Mouse (Mus musculus) erythroid progenitor cell, adult 5-6 weeks (primary cell): ENCODE measurements around the gene Ugp2. TPM values are rescaled to one million over a fixed set of nuclear protein-coding genes. Genes with fewer than 3 reads are reported as not detected.

Source experiments
- ATAC-seq: replicated peaks from 2 replicates; pipeline ENCODE4 v1.8.0; 2016; ENCODE audit warnings: moderate number of reproducible peaks, mild to moderate bottlenecking, moderate TSS enrichment, inconsistent platforms; ENCODE audit not compliant: poor library complexity, low FRiP score, severe bottlenecking
- total RNA-seq, 2 experiments: library from RNA; stranded (forward) in 1 of 2; stranded (reverse) in 1 of 2; fragments of 150-400 nt in 1 of 2; fragments of 186-747, 209-891 nt in 1 of 2; gene quantifications; 2 replicates each; pipeline versions ENCODE4 v1.2.3 to v1.2.4; 2015 to 2017; ENCODE audit warnings: low replicate concordance in 2 of 2

Ugp2 gene
- total RNA-seq (2015; ENCODE audit: low replicate concordance) = 17.7 and 28.1 TPM in 2 replicates
- 13.5 and 16.1 TPM in 2 replicates for total RNA-seq (2017; ENCODE audit: low replicate concordance)

DNA sequence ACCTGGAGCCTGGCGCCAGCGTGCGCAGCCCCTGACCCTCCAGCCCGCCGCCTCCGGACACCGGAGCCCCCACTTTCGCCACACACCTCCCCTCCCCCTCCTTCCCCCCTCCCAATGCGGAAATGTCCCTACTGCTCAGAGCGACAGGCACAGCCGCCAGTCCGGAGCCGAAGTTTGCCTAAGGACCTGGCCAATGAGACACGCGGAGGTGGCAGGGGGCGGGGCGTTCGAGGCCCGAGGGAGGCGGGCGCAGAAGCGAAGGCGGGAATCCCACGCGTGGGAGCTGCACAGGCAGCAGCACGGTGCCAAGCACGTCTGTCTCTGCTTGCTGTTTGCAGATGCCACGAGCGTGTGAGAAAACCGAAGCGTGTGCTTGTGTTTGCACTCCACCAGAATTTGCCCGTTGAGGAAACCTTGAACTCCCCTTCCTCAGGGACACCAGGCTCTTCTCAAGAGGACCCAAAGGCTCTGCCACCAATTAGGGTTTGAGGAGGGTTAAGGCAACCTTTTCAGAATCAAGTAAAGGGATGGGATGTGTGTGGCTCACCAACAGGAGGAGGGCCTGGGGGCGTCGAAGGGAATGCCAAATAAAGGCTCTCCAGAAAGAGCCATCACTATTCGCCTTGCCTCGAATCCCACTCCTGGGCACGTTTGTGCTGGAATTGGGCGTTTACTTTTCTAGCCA lies at the start of gene Ugp2:
Gene Ugp2 (minus strand): TSS at position 80 of the 685 bp plus-strand sequence.
- peak; percentile 100 for ATAC-seq

DNA sequence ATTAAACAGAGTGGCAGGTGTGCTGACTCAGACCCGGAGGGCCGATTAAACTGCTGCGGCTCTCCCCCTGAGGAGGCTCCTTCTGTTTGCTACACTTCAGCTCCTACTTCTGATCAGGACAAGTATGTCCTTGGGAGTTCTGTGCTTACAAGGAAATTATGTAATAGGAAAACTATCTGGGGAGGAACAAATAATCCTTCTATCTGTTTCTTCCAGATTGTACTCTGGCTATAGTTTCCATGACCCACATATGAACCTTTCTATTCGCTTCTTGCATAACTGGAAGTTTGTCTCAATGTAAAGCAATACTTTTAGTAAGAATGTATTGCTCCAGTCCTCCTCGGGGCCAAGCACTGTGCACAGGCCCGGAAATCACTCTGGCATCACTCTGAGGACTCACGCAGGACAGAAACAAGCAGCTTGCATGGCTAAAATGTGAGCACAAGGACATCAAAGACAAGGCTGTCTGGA lies 43.9 kb upstream of the Ugp2 start:
- ATAC-seq = no peak

DNA sequence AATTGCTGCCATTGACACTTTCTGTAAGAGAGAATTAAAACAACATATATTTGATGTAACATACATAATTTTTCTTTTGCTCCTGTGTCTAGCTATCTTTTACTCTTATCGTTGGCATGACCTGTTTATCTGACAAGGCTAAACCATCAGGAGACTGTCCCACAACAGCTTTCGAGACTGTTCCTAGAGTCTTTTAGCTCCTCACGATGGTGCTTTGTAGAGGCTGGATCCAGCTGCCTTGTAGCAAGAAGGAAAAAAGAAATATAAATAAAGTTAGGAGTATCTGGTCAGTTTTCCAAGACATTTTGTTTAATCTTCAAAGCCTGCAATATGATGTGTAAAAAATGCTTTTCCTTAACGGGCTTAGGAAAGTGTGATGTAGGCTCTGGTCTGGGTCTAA lies 35.7 kb upstream of the Ugp2 start:
- ATAC-seq = no peak

DNA sequence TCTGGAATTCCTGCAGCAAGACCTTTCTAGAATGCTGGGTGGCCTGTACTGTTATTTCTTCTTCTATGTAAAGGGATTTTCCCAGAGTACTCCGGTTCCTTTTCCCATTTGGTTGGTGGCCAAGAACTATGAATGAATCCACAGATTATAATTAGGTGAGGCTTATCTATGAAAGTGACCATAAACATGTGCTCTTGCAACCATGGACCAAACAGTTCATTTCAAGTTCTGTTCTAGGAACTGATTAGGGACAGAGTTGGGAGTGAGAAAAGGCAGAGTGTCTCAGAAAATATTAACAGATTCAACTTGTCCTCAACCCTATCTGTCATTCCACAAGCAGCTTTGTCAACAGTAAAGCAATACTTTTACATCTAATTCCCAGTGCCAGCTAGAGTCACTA lies 35.1 kb upstream of the Ugp2 start:
- no peak for ATAC-seq

DNA sequence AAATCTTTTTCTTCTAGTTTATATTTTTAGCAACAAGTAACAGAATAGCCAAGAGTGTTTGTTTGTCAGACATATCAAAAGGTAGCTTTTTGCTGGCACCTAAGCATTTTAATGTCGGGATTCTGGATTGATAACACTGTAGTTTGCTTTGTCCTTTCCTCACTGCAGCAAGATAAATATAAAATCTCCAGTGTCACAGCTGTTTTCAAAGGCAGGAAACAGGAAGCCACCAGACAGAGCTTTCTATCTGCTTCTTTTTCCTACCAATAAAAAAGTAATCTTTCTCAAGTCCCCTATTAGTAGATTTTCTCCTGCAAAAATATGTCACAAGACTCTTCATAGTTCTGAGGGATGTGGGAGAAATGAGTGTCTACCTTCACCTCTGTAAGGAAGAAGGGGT lies 32.9 kb upstream of the Ugp2 start:
- no peak for ATAC-seq

DNA sequence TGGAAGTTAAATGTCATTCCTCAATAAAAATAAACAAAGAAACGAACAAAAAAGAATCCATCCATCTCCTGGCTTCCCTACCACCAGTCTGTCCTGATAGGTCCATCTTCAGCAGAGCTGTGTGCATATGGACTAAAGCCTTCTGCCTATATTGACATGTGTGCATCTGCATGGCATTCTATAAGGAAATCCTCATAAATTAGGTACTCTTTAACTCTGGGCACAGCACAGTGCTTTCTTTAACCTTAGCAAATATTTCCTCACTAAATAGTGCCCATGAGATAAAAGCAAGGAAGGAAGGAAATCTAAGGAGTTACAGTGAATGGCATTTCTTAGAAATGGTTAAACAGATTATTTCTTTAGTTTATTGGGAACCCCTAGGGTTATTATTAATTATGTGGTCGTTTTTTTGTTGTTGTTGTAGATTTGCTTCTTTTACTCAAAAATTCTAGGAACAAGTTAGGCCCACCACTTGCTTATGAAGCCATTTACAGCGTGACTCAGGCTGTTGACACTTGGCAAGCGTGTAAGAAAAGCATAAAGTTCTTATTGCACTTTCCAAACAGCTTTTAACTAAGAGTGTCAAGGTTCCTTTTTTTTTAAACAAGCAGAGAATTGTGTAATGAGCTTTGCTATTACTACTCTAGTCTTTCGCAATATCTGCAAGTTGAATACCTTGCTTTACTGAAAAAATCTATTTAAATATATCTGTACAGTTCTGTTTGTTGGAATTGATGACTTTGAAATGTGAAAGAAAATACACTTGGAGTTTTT lies 31.7 kb upstream of the Ugp2 start:
- ATAC-seq = no peak

DNA sequence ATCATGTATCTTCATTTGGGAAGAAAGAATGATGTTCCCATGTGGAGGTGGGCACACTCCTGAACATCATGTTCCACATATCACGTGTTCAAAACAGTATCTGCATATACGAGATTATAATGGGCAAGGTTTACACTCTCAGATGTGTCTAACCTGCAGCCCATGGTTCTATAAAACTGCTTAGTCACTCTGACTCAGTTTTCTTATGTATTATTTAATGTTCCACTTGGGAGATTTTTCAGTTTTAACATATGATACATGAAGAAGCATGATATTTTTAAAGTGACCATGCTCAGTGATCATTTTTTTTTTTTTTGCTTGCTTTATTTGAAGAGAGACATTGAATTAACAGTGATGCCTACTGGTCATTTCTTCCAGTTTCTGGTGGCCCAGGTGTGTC lies 30.2 kb upstream of the Ugp2 start:
- no peak for ATAC-seq

DNA sequence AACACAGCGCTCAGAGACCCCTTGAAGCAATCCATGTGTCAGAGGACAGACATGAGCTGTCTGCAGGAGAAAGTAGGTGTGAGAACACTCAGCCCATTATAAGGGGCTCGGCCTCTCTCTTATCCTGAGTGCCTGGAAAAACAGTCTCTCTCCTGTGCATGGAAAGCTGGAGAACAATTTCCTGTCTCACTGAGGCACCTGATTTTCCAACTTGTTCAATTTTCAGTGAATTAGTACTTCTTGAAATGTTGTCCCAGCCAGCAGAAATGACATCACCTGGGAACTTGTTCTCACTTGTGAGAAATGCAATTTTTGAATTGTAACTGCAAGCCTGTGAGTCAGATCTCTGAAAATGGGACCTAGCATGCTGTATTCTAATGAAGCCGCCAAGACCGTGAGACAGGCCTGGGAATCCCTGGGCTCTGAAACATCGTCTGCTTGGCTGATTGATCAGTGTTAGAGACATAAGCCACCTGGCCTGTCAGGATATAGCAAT lies 28.2 kb upstream of the Ugp2 start:
- no peak for ATAC-seq

DNA sequence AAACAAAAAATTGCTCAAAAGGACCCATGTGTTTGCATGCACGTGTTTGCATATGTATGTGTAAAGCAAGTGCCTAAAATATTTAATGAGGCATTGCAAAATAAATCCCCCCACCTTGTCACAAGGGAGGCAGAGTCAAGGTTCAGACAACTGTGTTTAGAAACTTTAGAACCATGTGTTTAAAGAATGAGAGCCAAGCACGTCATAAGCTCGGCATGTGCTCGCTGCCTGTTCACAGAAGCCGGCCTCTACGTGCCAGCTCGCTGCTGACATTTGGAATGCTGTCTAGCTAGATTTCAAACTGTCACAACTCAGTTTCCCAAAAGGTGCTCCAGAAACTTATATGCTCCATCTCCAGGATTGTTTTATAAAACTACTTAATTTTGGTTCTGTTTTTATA lies 27.5 kb upstream of the Ugp2 start:
- no peak for ATAC-seq

DNA sequence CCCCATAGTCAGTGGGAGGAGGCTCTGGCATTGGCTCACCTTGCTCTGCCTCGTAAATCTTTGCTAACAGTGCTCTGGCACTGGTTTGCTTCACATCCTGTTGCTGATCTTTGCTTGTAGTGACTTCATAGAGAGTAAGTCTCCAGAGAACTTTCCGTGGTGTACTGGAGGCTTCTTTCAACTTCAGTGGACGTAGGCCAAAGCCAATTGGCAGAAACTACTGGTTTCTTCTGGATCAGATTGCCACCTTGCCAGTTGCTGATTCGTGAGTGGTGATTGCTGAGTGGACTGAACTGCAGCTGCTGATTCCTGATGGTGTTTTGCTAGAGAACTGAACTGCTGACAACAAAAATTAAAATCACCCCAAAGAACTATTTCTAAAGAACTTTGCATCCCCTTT lies 15.8 kb upstream of the Ugp2 start:
- ATAC-seq = no peak

DNA sequence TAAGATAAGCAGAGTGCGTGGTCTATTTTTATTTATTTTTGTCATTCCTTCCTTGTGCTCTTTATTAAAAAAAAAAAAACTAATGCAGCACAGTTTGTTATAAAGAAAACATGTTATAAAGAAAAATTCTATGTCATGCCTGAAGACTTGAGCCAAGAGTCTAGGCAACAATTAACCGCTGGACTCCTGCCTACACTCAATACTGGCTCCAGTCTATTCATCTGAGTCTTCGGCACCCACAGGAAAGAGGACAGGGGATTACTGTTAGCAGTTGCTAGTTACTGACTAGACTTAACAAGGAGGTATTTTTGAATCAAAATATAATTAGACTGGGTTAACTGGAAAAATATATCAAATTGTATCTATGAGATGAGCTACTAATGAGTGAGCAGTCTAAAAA lies 3.1 kb upstream of the Ugp2 start:
- no peak for ATAC-seq

DNA sequence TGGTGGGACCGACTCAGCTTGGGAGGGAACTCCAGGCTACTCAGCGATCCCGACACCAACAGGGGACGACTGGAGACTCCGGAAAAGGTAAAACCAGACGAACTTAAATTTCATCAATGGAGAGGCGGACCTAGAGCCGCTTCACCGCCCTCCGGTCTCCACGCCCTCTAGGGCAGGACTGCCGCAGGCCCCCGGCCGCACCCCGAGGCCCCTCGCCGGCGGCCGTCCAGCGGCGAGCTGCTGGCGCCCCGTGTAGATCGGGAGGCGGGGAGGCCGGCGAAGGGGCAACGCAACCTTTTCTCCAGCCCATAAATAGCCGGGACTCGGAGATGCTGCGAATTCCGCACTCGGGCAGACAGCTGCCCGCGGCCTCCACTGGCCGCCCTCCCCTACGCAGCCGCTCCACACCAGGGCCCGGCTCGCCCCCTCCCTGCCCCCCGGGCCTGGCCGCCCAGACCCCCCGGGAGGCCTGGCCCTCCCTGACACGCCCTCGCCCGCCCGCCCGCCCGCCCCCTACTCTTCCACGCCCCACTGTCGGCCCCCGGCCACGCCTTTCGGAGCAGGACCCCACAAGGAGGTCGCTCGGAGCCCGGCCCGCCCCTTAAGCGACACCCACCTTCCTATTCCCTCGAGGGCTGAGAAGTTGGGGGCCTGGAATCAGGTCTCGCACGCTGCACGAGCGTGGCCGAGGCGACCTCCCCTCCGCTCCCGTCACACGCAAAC lies 441 bp downstream of the Ugp2 start:
- ATAC-seq = peak; percentile 63; the same call in 1 of the 2 replicates

DNA sequence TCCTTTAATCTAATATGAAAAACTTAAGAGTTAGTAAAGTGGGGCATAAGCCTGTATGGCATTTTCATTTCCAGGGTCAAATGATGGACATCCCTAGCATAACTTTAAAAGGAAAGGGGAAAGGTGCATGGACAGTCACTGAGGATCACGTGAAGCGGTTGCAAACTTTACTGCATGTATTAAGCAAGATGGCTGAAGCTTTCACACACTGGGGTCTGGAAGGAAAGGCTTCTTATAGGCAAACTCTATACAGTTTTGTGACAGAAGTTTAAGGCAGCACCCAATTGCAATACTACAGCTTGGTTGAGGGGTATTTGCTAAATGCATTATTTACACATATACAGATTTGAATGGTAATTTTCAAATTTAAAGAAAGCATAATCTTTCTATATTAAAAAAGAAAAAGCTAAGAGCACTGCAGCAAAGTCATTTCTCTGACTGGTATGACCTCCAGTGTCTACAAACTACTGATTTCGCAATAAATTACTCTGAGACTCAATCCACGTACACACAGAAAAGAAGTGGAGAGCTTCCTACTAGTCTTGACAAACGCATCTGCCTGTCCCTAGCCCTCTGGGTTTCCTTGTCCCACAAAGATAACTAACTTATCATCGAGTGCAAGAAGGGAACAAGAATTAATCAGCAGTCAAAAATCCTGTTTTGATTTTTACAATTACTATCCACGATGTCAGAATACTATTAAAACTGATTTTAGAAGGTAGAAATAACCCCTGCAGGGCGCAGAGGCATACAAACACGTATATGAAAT lies 1.6 kb downstream of the Ugp2 start:
- no peak for ATAC-seq

DNA sequence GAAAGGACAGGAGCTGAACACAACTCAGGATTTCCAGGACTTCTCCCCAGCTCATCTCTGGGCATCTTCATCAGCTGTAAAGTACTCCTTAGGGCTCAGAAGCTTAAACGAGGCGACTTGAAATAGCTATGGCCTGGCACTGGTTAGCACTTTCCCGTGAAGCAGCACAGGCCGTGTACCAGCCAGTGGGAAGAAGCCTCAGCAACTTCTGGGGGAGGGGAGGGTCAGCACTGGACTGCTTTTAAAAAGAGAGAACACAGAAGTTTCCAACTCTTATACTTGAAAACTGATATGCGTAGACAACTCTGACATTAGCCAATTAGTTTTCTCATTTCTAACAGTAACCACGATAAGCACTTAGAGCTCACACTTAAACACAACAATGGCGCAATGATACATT lies 2.5 kb downstream of the Ugp2 start:
- ATAC-seq = no peak

DNA sequence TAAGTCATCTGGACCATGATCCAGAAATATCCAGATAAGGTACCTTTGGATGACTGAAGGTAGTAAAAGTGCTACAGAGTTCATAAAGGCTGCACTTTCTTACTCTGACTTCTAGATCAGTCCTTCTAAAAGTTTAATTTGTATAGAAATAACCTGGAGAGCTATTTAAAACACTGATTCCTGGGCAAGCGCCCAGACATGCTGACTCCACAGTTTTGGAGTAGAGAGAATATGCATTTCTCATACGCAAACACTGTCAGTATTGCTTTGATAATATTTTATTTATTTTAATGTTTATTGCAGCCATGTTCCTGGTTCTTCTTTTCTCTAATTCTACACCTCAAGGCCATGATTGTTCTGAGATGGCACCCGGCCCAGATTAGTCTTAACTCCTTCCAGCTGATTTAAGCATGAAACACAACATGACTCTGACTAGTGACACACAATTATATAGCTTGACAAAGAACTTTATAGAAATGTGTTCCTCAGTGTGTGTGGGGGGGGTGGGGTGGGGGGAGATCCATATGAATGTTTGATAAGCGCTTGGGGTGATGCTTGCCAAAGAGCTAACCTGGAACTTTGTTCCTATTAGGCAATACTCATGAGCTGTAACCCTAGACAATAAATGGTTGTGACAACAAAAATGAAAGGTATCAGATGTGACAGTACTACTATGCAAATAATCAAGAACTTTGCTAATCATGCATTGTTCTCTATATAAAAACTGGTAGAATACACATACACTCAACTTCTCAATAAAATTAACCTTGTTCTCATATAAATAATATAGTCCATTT lies 7.7 kb downstream of the Ugp2 start:
- no peak for ATAC-seq

DNA sequence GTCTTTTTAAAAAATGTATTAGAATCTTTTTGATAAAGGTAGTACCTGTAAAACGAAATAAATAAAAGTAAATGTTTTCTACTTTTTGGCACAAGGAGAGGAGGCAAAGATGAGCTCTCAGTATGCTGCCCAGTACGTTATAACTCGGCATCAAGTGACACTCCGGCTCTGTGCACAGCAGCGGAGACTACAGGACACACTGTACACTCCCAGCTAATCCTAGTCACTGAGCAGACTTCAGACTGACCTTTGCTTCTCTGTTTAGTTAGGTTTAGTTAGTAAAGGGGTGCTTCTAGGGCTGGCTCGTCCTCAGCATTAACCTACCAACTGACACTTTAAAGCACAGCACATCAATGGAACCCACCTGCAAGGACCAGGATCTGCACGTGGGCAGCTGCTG lies 19.7 kb downstream of the Ugp2 start:
- no peak for ATAC-seq

DNA sequence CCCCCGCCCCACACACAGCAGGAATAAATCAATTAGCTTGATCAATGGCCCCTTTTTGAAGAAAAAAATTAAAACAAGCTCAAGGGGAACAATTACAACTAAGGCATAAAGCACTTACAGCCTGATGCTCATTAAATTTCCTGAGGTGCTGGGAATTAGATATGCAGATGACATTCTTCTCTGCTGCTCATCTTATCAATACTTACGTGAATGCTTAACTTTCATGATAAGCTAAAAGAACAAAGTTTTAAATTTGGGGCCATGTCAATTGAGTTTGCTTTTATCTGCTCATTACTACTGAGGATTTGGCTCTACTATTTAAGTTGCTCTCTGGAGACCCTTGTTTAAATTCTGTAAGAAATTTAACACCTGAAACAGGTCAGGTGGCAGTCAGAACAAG lies 22.1 kb downstream of the Ugp2 start:
- ATAC-seq = no peak

DNA sequence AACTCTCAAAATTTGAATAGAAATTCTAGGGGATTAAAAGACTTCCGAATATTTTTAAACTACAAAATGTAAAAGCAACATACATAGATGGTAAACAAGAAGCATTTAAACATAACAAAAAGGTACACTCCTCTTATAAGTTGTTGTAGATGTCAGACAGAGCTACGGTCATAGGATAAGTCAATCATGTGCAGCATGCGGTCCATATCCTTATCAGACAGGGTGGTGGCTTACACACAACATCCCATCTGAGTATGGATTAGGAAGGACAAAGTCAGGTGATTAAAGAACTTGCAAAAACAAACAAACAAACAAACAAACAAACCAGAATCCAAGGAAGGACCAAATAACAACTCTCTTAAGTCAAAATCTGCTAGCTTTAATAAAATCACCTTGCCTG lies 25.0 kb downstream of the Ugp2 start:
- no peak for ATAC-seq

DNA sequence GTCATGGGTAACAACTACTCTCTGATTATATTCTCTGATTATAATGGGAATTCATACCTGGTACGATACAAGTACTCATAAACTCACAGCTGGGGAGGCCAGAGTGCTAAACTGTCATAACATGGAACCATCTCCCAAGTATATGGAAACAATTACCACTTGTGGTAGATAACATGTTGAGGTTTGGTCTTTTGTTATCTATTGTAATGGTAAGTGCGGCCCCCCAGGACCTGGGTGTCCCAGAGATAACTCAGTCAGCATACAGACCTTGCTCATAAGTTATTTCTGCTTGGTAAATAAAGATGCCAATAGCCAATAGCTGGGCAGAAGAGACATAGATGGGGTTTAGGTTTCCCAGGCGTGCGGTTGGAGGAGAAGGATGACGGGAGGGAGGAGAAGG lies 27.5 kb downstream of the Ugp2 start:
- ATAC-seq = no peak
